Mouse (Mus musculus): ENCODE data around the gene Rspo1.

Rspo1 gene

DNA sequence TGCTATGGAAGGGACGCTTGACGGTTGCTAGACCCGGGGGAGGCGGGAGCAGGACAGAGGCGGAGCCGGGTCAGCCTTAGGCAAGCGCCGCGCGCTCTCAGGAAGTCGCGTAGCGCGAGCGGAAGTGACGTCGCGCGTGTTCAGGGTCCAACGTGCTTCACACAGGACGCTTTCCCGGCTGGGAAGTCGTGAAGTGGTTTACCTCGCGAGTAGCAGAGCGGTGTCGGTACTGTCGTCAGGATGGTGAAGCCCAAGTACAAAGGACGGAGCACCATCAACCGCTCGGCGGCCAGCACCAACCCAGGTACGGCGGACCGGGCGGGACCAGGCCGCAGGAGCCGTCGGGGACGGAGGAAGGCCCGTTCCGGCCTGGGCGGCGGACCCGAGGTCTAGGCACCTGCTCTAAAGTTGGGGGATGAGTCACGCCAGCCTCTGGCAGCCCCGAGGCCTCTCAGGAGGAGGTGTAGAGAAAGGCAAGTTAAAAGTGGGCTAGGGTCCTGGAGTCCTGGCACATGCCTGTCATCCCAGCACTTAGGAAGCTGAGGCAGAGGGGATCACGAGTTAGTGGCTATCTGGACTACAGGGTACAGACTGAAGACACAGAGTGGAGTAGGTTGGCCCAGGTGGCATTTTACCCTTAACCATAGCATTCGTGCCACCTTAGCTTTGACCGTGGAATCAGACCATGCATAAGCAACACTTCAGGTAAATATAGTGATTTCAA lies 43.8 kb downstream of the Rspo1 start:
- peak; percentile 89 for DNase-seq (ENCODE audit: low spot score)

DNA sequence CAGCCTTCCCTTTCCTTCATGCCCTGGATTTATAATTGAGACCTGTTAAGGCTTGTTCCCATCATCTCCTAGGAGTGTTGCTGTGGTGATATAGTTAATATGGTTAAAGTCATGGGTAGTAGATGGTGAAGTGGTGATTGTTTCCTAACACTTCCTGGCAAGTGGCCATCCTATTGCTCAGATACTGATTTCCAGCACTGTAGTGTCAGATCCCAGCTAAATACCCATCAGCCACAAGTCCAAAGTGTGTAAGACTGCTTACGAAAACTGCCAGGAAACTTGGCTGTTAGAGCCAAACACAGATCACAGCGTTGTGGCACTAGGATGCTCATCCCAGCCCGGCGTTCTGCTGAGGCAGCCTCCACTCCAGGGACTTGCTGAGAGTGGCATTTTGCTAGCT lies 48.1 kb downstream of the Rspo1 start:
- no peak for DNase-seq (ENCODE audit: low spot score)

DNA sequence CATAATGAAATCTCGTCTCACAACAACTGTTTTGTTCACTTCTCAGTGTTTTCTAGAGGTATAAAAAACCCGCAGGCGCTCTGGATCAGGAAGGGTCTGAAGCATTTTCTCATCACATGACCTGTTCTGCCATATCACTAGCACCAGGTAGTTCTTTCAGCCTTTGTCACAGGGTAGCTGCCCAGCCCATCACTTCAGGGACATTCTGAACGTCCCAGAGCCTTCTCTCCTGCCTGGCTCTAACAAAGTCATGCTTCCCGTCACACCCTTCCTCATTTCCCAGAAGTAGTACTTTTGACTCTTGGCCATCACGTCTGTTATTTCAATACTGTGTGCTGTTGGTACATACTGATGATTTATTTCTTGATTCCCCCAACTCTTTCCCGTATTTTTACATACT lies 58.2 kb downstream of the Rspo1 start:
- DNase-seq (ENCODE audit: low spot score), result no peak

DNA sequence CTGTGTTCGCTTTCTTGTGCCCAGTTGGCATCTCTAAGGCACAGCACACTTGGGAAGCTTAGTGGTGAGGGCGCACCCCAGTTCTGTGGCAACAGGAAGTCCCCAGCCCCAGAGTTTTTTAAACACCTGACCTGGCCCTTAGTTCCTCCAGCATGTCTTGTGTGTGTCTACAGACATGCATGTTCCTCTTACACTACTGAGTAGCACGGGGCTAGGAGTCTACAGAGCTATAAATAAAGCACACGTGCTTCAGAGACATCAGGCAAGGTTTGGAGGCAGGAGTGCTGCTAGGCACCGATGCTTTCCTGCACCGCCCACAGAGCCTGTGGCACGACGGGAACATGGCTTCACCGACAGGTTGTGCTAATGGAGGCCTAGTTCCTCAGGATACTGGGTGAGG lies 69.2 kb downstream of the Rspo1 start:
- no peak for DNase-seq (ENCODE audit: low spot score)

DNA sequence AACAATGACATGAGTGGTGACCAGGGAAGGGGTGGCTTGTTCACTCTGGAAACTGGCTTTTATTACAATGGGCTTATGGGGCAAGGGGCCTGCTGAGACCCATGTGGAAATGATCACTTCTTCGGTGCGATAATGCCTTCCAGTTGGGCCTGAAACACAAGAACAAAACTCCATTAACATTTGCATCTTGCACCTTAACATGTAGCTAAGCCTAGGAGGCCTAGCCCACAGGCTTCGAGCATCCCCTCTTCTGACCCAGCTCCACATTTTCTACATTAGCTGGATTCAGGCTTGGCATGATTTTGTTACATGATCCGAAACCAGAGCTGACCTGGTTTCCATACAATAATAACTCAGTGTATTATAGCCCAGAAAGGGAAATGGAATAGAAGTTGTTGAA lies 70.2 kb downstream of the Rspo1 start:
- no peak for DNase-seq (ENCODE audit: low spot score)

DNA sequence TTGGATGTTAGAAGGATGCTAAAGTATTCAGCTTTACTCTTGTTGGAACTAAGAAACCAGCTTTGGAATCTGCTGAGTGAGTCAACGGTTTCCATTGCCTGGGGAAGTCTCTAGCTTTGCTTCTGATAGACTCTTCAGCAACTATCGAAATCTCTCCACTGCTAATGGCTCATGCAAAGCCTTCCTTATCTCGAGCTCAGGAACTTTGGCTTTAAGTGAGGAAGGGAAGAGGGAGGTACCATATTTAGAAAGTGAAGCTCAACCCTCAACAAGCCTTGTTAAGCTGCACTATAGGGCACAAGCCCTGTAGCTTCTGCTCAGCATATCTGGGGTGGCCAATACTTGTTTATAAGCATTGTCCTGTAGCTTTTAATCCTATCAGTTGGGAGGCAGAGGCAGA lies 71.0 kb downstream of the Rspo1 start:
- no peak for DNase-seq (ENCODE audit: low spot score)

DNA sequence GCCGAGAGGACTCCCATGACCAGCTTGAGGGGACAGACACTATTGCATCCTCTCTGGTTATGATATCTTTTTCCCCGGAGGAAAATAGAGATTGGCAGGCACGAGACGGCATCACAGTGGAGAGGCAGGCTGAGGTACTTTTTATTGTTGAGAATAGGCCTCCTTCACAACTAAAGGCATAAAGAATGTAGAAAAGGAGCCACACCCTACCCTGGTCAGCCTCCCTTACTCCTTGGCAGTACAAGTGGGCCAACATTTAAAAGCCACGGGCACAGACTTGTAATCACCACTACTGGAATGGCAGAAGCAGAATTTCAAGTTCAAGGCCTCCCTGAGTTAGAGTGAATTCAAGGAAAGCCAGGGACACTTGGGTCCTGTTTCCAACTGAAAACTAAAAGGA lies 71.8 kb downstream of the Rspo1 start:
- no peak for DNase-seq (ENCODE audit: low spot score)

Measured in c-Kit-positive CD71-positive TER-119-positive erythroid progenitor cells, embryonic 14.5 days (primary cell).